Mouse (Mus musculus) bone marrow, adult 2 months (tissue): ENCODE measurements around the gene Zmynd10. TPM values are rescaled to one million over a fixed set of nuclear protein-coding genes. Genes with fewer than 3 reads are reported as not detected.

Experiments used
- H3K27ac ChIP-seq: fragments of 200-500 bp; 2 replicates; pipeline ENCODE4 v1.5.1; 2012; ENCODE audit warnings: low read depth, mild to moderate bottlenecking, control low read depth, inconsistent platforms, low read length; ENCODE audit not compliant: control insufficient read depth, poor library complexity, insufficient read depth
- H3K4me1 ChIP-seq: fragments of 200-500 bp; 2 replicates; pipeline ENCODE4 v1.6.1; 2011; ENCODE audit warnings: low read length; ENCODE audit not compliant: control insufficient read depth, insufficient read depth
- H3K4me3 ChIP-seq: fragments of 200-500 bp; replicated peaks from 2 replicates; pipeline ENCODE3; 2011; ENCODE audit warnings: mild to moderate bottlenecking, low read depth, low read length, control low read depth; ENCODE audit not compliant: control insufficient read depth
- CTCF ChIP-seq: fragments of 200-500 bp; IDR thresholded peaks from 2 replicates; pipeline ENCODE4 v1.5.1; 2011; ENCODE audit warnings: low read length, control low read depth; ENCODE audit not compliant: control insufficient read depth, insufficient read depth
- POLR2A ChIP-seq: fragments of 200-500 bp; IDR thresholded peaks from 2 replicates; pipeline ENCODE4 v1.6.1; 2011; ENCODE audit warnings: low read depth, mild to moderate bottlenecking, control low read depth, low read length, borderline replicate concordance; ENCODE audit not compliant: control insufficient read depth
- whole genome bisulfite sequencing: fragments of 180-500 bp; shearing (Covaris S2); methylation state at CpG from one replicate; pipeline ENCODE4 v1.1.7; 2018; 5-methylcytosine and 5-hydroxymethylcytosine counted together
- polyA plus RNA-seq: library from polyadenylated mRNA; stranded (reverse); fragments of >200 nt; gene quantifications from 2 replicates; pipeline ENCODE4 v1.2.4, GENCODE M21; 2011; ENCODE audit warnings: low replicate concordance; ENCODE audit not compliant: missing spikeins, insufficient read depth, insufficient read length

The Zmynd10 gene
- polyA plus RNA-seq, 1 experiment: not detected

DNA sequence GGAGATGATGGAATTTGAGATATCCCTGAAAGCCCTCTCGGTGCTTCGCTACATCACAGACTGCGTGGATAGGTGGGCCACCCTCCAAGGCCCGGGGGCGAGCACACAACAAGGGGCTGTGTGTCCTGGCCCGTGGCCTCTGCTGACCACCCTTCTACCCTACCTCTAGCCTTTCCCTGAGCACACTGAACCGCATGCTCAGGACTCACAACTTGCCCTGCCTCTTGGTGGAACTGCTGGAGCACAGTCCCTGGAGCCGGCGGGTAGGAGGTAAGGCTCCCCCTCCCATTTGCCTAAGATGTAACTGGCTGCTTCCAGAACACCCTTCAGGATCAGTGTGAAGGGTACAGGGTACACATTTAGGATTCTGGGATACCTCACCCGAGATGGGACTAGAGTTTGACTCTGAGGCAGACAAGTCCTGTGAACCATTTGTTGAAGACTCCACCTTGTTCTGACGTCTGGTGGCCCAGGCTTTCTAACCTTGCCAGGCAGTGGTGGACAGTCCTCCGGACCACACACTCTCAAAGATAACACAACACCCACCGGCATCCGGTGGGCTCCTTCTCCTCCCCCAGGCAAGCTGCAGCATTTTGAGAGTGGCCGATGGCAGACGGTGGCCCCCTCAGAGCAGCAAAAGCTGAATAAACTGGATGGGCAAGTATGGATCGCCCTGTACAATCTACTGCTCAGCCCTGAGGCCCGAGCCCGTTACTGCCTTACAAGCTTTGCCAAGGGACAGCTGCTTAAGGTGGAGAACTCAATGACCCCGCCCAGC lies 2.4 kb downstream of the Zmynd10 start:
- H3K4me1 ChIP-seq: peaks cover 13% of the 10 kb centered on the region; the same call in 1 of the 2 replicates
- H3K4me3 ChIP-seq: no peak overlapping the region
- H3K27ac ChIP-seq: no peak overlapping the region
- TF ChIP-seq CTCF (no peak), POLR2A (no peak)
- WGBS: 86% methylated on average over 20 of the region's 20 CpGs

DNA sequence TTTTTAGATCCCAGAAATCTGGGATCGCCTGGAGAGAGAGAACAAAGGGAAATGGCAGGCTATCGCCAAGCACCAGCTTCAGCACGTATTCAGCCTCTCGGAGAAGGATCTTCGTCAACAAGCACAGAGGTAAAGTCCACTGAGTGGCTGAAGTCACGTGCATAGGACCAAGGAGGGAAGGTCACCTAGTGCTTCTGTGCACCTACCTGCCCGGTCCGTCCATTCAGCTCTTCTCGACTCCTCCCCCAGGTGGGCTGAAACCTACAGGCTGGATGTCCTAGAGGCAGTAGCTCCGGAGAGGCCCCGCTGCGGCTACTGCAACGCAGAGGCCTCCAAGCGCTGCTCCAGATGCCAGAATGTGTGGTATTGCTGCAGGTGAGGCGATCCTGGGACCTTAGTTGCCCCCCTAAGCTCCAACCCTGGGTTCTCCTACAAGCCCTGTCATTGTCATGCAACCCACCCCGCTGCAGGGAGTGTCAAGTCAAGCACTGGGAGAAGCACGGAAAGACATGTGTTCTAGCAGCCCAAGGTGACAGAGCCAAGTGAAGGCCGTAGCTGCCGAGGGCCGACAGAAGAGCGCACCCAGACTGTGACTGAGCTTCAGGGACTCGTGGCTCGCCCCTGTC lies 3.5 kb downstream of the Zmynd10 start:
- WGBS: 60% methylated on average over 23 of the region's 23 CpGs
- no peak for TF ChIP-seq POLR2A
- TF ChIP-seq CTCF: no peak
- Histone ChIP-seq H3K4me1 (peaks cover 13% of the 10 kb centered on the region; the same call in 1 of the 2 replicates), H3K27ac (no peak overlapping the region; the same call in 1 of the 2 replicates), H3K4me3 (no peak overlapping the region)

DNA sequence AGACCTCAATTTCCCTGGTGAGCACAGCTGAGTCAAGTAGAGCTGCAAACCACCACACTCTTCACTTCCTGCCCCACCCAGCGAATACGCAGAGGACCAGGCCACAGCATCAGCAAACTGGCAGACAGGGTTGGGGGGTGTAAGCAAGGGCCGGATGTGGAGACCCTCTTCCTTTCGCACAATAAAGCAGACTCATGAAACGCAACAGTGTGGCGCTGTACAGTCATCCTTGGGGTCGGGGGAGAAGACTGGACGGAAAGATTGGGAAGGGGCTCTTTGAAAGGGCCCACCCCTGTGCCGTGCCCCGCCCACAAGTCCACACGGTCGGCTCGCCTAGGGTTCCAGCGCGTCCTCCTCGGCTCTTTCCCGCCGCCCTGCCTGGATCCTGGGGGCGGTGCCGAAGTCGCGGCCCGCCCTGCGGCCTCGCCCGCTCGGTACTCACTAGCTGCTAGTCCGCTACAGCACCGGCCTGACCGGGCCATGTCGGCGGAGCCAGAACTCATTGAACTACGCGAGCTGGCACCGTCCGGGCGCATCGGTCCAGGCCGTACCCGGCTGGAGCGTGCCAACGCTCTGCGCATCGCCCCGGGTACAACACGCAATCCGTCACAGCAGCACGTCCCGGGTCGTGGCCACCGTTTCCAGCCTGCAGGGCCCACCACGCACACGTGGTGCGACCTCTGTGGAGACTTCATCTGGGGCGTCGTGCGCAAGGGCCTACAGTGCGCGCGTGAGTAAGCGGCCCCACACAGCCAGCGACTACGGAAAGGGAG lies 4.2 kb downstream of the Zmynd10 start, which contains the start of gene Rassf1:
Gene Rassf1 (plus strand): TSS at position 439 of the 773 bp plus-strand sequence.
- H3K27ac ChIP-seq: peak within 1 kb of the TSS; percentile 68
- peak within 1 kb of the TSS; percentile 57 for H3K4me3 ChIP-seq
- peaks cover 13% of the 10 kb centered on the region; the same call in 1 of the 2 replicates for H3K4me1 ChIP-seq
- TF ChIP-seq POLR2A (0 out of 2 replicates have a peak, but pooled peaks have one; percentile 31), CTCF (no peak)
- 2% methylated on average over 63 of the region's 63 CpGs for WGBS

DNA sequence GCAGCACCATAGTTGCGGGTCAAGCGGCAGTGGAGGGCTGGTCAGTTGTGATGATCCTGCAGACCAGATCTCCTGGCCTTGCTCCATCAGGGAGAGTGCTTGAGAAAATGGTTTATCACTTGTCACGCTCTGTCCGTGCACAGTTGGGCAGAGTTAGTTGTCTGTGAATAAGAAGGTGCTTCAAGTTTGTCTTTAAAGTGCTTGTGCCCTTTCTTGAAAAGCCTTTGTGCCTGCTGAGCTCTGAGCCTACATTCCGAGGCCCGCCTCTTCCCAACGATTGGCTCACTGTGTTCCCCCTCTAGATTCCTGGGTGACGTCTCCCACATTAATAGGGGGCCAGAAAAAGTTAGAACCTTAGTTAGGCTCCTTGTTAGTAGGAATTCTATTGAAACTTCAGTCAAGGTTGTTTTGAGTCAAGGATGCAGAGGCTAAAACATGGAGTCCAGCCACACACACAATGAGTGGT lies 4.8 kb downstream of the Zmynd10 start:
- Histone ChIP-seq H3K27ac (no peak overlapping the region), H3K4me3 (peak overlapping the region; percentile 57), H3K4me1 (peaks cover 13% of the 10 kb centered on the region)
- TF ChIP-seq CTCF: no peak
- TF ChIP-seq POLR2A: no peak
- 43% methylated on average over 8 of the region's 8 CpGs for WGBS

DNA sequence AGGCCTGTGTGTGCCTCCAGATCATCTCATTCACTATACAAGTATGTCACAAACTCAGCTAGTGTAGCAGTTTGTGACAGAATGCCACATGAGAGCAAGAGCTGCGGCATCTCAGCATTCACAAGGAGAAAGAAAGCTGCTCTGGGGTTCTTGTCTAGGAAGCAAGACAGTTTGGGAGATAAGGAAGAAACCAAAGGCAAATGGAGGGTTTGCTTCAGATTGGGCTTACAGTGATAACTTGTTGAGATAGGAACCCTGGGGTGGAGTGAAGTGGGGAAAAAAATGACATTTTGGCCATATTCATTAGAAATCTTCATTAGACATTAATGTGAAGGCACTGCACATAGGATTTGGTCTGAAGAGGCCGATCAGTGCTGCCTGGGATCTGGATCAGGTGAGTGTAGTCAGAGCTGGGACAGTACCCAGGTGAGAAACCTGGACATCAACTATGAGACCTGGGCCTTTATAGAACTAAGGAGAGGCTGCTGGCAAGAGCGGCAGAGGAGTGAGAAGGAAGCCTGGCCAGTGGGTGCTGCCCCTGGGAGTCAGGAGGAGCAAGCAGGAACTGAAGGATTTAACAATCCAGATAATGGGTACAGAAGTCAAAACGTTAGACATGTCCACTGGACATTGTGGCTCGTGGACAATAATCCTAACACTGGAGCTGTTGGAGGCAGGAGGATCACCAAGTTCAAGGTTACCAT lies 5.7 kb downstream of the Zmynd10 start:
- Histone ChIP-seq H3K4me3 (no peak overlapping the region), H3K27ac (no peak overlapping the region), H3K4me1 (peaks cover 12% of the 10 kb centered on the region)
- TF ChIP-seq CTCF: no peak
- no peak for TF ChIP-seq POLR2A
- WGBS: 75% methylated on average over 5 of the region's 5 CpGs

DNA sequence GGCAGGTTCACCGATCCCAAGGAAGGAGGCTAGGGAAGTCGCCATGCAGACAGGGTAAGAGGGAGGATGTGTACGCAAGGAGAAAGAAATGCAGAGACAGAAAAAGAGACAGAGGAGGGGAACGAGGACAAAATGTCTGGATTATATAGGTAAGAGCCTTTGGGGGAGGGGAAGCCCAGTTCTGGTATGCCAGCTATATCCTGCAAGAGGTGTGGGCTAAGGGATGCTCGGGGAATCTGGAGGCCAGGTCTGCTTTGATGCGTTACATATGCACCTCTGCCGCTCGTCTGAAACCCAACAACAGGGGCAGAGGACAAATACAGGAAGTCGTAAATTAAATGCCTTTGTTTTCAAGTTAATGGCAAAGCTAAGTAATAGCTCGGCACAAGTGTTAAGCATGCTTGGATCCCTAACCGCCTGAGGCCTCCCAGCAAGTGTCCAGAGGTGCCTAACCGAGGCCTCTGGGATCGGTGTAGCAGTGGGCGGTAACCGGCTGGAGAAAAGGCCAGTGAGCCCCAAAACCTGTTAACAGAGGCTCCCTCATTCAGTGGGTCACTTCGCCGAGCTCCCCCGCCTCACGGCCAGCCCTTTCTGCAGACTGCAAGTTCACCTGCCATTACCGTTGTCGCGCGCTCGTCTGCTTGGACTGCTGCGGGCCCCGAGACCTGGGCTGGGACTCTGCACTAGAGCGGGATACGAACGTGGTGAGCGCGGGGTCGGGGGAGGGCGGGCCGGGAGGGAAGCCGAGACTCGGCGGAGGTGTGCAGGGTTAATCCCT lies 6.6 kb downstream of the Zmynd10 start:
- Histone ChIP-seq H3K27ac (peak overlapping the region; percentile 7; the same call in 1 of the 2 replicates), H3K4me1 (peaks cover 12% of the 10 kb centered on the region), H3K4me3 (peak overlapping the region; percentile 53)
- no peak for TF ChIP-seq POLR2A
- 4% methylated on average over 37 of the region's 37 CpGs for WGBS

DNA sequence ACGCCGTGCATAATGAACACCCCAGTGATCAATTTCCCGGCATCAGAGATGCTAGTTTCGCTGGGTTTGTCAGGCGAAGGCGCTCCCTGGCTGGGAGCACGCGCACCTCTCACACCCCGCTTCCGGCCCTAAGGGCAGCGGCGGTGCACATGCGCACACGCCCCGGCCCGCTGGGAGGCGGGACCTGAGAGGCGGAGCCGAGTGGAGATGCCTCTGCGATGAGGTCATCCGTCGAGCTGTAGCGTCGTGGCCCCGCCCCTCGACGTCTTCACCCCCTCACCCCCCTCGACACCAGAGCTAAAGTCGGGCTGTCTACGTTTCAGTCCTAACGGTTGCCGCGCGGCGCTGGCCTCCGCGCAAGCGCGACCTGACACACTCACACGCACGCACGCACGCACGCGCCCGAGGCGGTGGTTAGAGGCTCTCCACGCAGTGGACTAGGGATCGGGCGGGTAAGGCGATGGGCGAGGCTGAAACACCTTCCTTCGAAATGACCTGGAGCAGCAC lies 7.3 kb downstream of the Zmynd10 start:
- TF ChIP-seq POLR2A (peak; percentile 93), CTCF (peak; percentile 7; the same call in 1 of the 2 replicates)
- under 1% methylated on average over 53 of the region's 53 CpGs for WGBS
- peak overlapping the region; percentile 98 for H3K27ac ChIP-seq
- H3K4me1 ChIP-seq: peaks cover 12% of the 10 kb centered on the region
- H3K4me3 ChIP-seq: peak overlapping the region; percentile 94
